Mouse (Mus musculus): ENCODE results near the gene Gm20517. TPM values are rescaled to one million over a fixed set of nuclear protein-coding genes. Genes with fewer than 3 reads are reported as not detected.

Gm20517 gene
- polyA plus RNA-seq, 1 experiment from 2014 or later = 2.1 TPM

- no peaks in the 10 kb centered on the region for H3K36me3 ChIP-seq
- H3K4me3 ChIP-seq = no peak overlapping the region
- WGBS = 73% methylated on average over 3 of the region's 3 CpGs
- no peaks in the 10 kb centered on the region; the same call in 1 of the 2 replicates for H3K27me3 ChIP-seq (ENCODE audit: insufficient read depth, poor library complexity, severe bottlenecking)
- peaks cover 16% of the 10 kb centered on the region for H3K4me1 ChIP-seq (replicated peaks)
- H3K9me3 ChIP-seq = no peaks in the 10 kb centered on the region
- DNase-seq (ENCODE audit: low spot score) = no peak
- H3K27ac ChIP-seq = no peak overlapping the region
Measured at GRCm38 (mm10) chr17:47715037-47715436, 103.6 kb downstream of the Gm20517 start.

GRCm38 (mm10) chr17:47721183-47721582 lies 109.8 kb downstream of the Gm20517 start:
- WGBS = 88% methylated on average over 4 of the region's 4 CpGs
- no peak for DNase-seq (ENCODE audit: low spot score)
- Histone ChIP-seq H3K4me1 (replicated peaks) (no peaks in the 10 kb centered on the region), H3K27ac (no peak overlapping the region), H3K27me3 (ENCODE audit: insufficient read depth, poor library complexity, severe bottlenecking) (no peaks in the 10 kb centered on the region), H3K36me3 (no peaks in the 10 kb centered on the region), H3K9me3 (no peaks in the 10 kb centered on the region), H3K4me3 (no peak overlapping the region)

- 76% methylated on average over 11 of the region's 11 CpGs for WGBS
- Histone ChIP-seq H3K4me3 (no peak within 1 kb of the TSS), H3K27ac (no peak within 1 kb of the TSS), H3K9me3 (no peaks in the 10 kb centered on the region), H3K4me1 (replicated peaks) (peaks cover 18% of the 10 kb centered on the region), H3K36me3 (no peaks in the 10 kb centered on the region), H3K27me3 (ENCODE audit: insufficient read depth, poor library complexity, severe bottlenecking) (0 out of 2 replicates have a peak, but pooled peaks cover 10% of the 10 kb centered on the region)
- no peak for DNase-seq (ENCODE audit: low spot score)
Measured at GRCm38 (mm10) chr17:47726566-47726965, 115.2 kb downstream of the Gm20517 start, which contains the start of gene Pgc. TSS of gene Pgc (plus strand) at chr17:47726842.

- DNase-seq (ENCODE audit: low spot score) = no peak
- 52% methylated on average over 24 of the region's 24 CpGs for WGBS
Measured at GRCm38 (mm10) chr17:47730633-47731575, 119.5 kb downstream of the Gm20517 start.

More at GRCm38 (mm10) chr17:47730633-47731575, 119.5 kb downstream of the Gm20517 start:
- Histone ChIP-seq H3K4me3 (no peak overlapping the region), H3K27me3 (ENCODE audit: insufficient read depth, poor library complexity, severe bottlenecking) (peaks cover 19% of the 10 kb centered on the region; the same call in 1 of the 2 replicates), H3K27ac (peak overlapping the region; percentile 35; the same call in 1 of the 2 replicates), H3K36me3 (no peaks in the 10 kb centered on the region), H3K9me3 (no peaks in the 10 kb centered on the region), H3K4me1 (replicated peaks) (peaks cover 18% of the 10 kb centered on the region)

Other genes with a start within 250 kb of the Gm20517 start
- gene Mrps10, start 242.7 kb upstream of the Gm20517 start, polyA plus RNA-seq (2016; fragmentation: Nextera tagmentation; extraction: Ambion mirVana) = 85.2 and 86.5 TPM in 2 replicates
- 0.97 and 1.0 TPM in 2 replicates for gene Guca1b, start 226.2 kb upstream of the Gm20517 start, polyA plus RNA-seq (2016; fragmentation: Nextera tagmentation; extraction: Ambion mirVana)
- gene Guca1a, start 211.0 kb upstream of the Gm20517 start, polyA plus RNA-seq (2016; fragmentation: Nextera tagmentation; extraction: Ambion mirVana) = 1.8 and 2.1 TPM in 2 replicates
- 0.24 and 0.54 TPM in 2 replicates for gene AI661453, start 175.0 kb upstream of the Gm20517 start, polyA plus RNA-seq (2016; fragmentation: Nextera tagmentation; extraction: Ambion mirVana)
- 0.67 TPM in 1 of 2 replicates, not detected in the other for gene 1700001C19Rik, start 174.2 kb upstream of the Gm20517 start, polyA plus RNA-seq (2016; fragmentation: Nextera tagmentation; extraction: Ambion mirVana)
- gene Taf8, start 109.3 kb upstream of the Gm20517 start, polyA plus RNA-seq (2016; fragmentation: Nextera tagmentation; extraction: Ambion mirVana) = 32.5 and 36.0 TPM in 2 replicates
- gene Ccnd3, start 106.5 kb upstream of the Gm20517 start, polyA plus RNA-seq (2016; fragmentation: Nextera tagmentation; extraction: Ambion mirVana) = 289 and 330 TPM in 2 replicates
- gene Bysl, start 97 bp upstream of the Gm20517 start, polyA plus RNA-seq (2016; fragmentation: Nextera tagmentation; extraction: Ambion mirVana) = 39.0 and 40.6 TPM in 2 replicates
- 41.2 and 45.9 TPM in 2 replicates for gene Med20, start within 50 bp of the Gm20517 start, polyA plus RNA-seq (2016; fragmentation: Nextera tagmentation; extraction: Ambion mirVana)
- 6.7 and 8.4 TPM in 2 replicates for gene Usp49, start 19.1 kb downstream of the Gm20517 start, polyA plus RNA-seq (2016; fragmentation: Nextera tagmentation; extraction: Ambion mirVana)
- gene Tomm6, start 76.8 kb downstream of the Gm20517 start, polyA plus RNA-seq (2016; fragmentation: Nextera tagmentation; extraction: Ambion mirVana) = 369 and 408 TPM in 2 replicates
- gene Frs3, start 77.4 kb downstream of the Gm20517 start, polyA plus RNA-seq (2016; fragmentation: Nextera tagmentation; extraction: Ambion mirVana) = 9.5 and 12.7 TPM in 2 replicates
- gene Gm21981, start 82.9 kb downstream of the Gm20517 start, polyA plus RNA-seq (2016; fragmentation: Nextera tagmentation; extraction: Ambion mirVana) = 0.27 and 0.86 TPM in 2 replicates
- gene Prickle4, start 83.1 kb downstream of the Gm20517 start, polyA plus RNA-seq (2016; fragmentation: Nextera tagmentation; extraction: Ambion mirVana) = 0.34 and 0.66 TPM in 2 replicates
- gene Pgc, start 115.3 kb downstream of the Gm20517 start, polyA plus RNA-seq (2016; fragmentation: Nextera tagmentation; extraction: Ambion mirVana) = 0.15 TPM in 1 of 2 replicates, not detected in the other
- 2.2 and 3.7 TPM in 2 replicates for gene Tfeb, start 125.4 kb downstream of the Gm20517 start, polyA plus RNA-seq (2016; fragmentation: Nextera tagmentation; extraction: Ambion mirVana)
- gene Mdfi, start 223.1 kb downstream of the Gm20517 start, polyA plus RNA-seq (2016; fragmentation: Nextera tagmentation; extraction: Ambion mirVana) = 19.9 and 30.6 TPM in 2 replicates